In genomic region chr9:46092633-46093032, GRCm38 (mm10) we compare ENCODE assay signal across 24 mouse cellular contexts.
DNase-seq lines count a peak whose midpoint lies in the region; ATAC-seq and TF ChIP-seq lines count a peak whose summit lies in the region.
"Had no signal": no experiment of that assay in that cellular context is flagged by ENCODE, and none has a peak within 500 bp of the region (broad histone marks: within the 10 kb centered on the region; RNA-seq: fewer than 3 reads in every experiment).

No protein-coding gene starts in this region.

- H3K27ac ChIP-seq in liver, embryonic 13.5 days = peak overlapping the region; percentile 39; the same call in 1 of the 2 replicates
- no peak overlapping the region for H3K27ac ChIP-seq in stomach, postnatal 0 days (replicated peaks)
- H3K27ac ChIP-seq: forebrain, embryonic 10.5 days; forebrain, embryonic 13.5 days; gastrocnemius, adult 2 months; heart, embryonic 10.5 days; hindbrain, embryonic 12.5 days; hindbrain, embryonic 15.5 days had no signal

- DNase-seq in liver, embryonic 13.5 days = no peak
- DNase-seq in liver = no peak
- DNase-seq in thymus, postnatal 14 days = peak; percentile 13
- DNase-seq in thymus, postnatal 36 days = no peak
- DNase-seq in stomach, postnatal 0 days (ENCODE audit: low spot score) = no peak
- no peak for DNase-seq in layer of hippocampus, postnatal 25 days (ENCODE audit: extremely low spot score in 1 of 2, low spot score in 1 of 2)
- DNase-seq: adrenal gland, postnatal 10 days; adrenal gland, postnatal 36 days; B cell, adult 2 months; cerebellum, adult 18-20 months; cerebellum, adult 9-10 months; cerebellum, postnatal 14 days; forebrain, postnatal 0 days; gastrocnemius, adult 2 months; gastrocnemius, postnatal 14 days; heart, adult 18-20 months had no signal

- H3K9ac ChIP-seq in liver, embryonic 13.5 days = no peak overlapping the region
- no peak overlapping the region for H3K9ac ChIP-seq in stomach, postnatal 0 days (ENCODE audit: low read length)
- H3K9ac ChIP-seq: forebrain, embryonic 13.5 days; forebrain, postnatal 0 days; hindbrain, embryonic 12.5 days; hindbrain, embryonic 15.5 days had no signal

- no peak for ATAC-seq in liver, embryonic 13.5 days (ENCODE audit: low read depth)
- peak; percentile 48; the same call in 1 of the 2 replicates for ATAC-seq in stomach, postnatal 0 days (ENCODE audit: low FRiP score, low TSS enrichment)
- ATAC-seq: forebrain, embryonic 13.5 days; forebrain, postnatal 0 days; Patski had no signal

- H3K4me3 ChIP-seq in liver, embryonic 13.5 days (replicated peaks) = no peak overlapping the region
- no peak overlapping the region for H3K4me3 ChIP-seq in stomach, postnatal 0 days (ENCODE audit: low read depth, low read length)
- H3K4me3 ChIP-seq: forebrain, embryonic 10.5 days; forebrain, embryonic 13.5 days; gastrocnemius, adult 2 months; heart, embryonic 10.5 days; hindbrain, embryonic 12.5 days; hindbrain, embryonic 15.5 days had no signal

- H3K9me3 ChIP-seq in liver, embryonic 13.5 days (replicated peaks) = no peaks in the 10 kb centered on the region
- no peaks in the 10 kb centered on the region for H3K9me3 ChIP-seq in stomach, postnatal 0 days (ENCODE audit: control insufficient read depth, low read length)
- H3K9me3 ChIP-seq: forebrain, embryonic 10.5 days; forebrain, embryonic 13.5 days; G1E; heart, embryonic 10.5 days; hindbrain, embryonic 12.5 days; hindbrain, embryonic 15.5 days had no signal

- H3K27me3 ChIP-seq in liver, embryonic 13.5 days = no peaks in the 10 kb centered on the region
- no peaks in the 10 kb centered on the region for H3K27me3 ChIP-seq in stomach, postnatal 0 days (ENCODE audit: control insufficient read depth, insufficient read depth, low read length)
- H3K27me3 ChIP-seq: CH12.LX; forebrain, embryonic 13.5 days; hindbrain, embryonic 12.5 days; hindbrain, embryonic 15.5 days; Patski had no signal

- H3K4me2 ChIP-seq in liver, embryonic 13.5 days = no peak overlapping the region
- H3K4me2 ChIP-seq in stomach, postnatal 0 days (replicated peaks; ENCODE audit: low read depth) = no peak overlapping the region
- H3K4me2 ChIP-seq: forebrain, embryonic 13.5 days; hindbrain, embryonic 12.5 days; hindbrain, embryonic 15.5 days had no signal

- WGBS in liver, embryonic 13.5 days (ENCODE audit: insufficient replicate concordance) = 65% methylated on average over 6 of the region's 6 CpGs
- 72% methylated on average over 6 of the region's 6 CpGs for WGBS in stomach, postnatal 0 days

- TF ChIP-seq CTCF in stomach, postnatal 0 days (IDR thresholded peaks at IDR 0.05; ENCODE audit: low read depth) = no peak

- H3K36me3 ChIP-seq in liver, embryonic 13.5 days = no peaks in the 10 kb centered on the region
- no peaks in the 10 kb centered on the region for H3K36me3 ChIP-seq in stomach, postnatal 0 days (ENCODE audit: control insufficient read depth, insufficient read depth, low read length)
- H3K36me3 ChIP-seq: forebrain, embryonic 10.5 days; heart, embryonic 10.5 days; hindbrain, embryonic 12.5 days; hindbrain, embryonic 15.5 days had no signal

- H3K4me1 ChIP-seq in liver, embryonic 13.5 days (replicated peaks) = peaks cover 37% of the 10 kb centered on the region
- H3K4me1 ChIP-seq in stomach, postnatal 0 days (replicated peaks; ENCODE audit: control insufficient read depth, insufficient read depth) = no peaks in the 10 kb centered on the region; the same call in 1 of the 2 replicates
- H3K4me1 ChIP-seq: hindbrain, embryonic 15.5 days had no signal

- no peak for TF ChIP-seq EP300 in stomach, postnatal 0 days (optimal IDR thresholded peaks at IDR 0.05)
